ENCODE assay signal across 8 mouse cellular contexts in the genomic region with DNA sequence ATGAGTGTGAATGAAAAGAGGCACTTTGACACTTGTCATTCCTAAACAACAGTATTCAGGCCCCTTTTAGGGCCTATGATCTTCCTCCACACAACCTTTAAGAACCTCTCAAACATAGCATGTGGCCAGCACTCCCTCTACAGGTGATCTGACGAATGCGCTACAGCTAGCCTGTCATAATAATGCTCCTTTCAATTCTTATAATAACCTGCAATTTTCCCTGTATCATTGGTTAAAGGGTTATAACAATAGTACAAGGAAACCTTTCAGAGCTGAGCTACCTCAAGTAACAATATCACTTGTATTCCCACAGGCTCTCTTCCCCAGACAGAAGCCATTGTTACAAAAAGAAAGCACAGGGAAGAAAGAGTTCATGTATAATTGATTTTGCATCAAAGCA.
A peak's percentile ranks its signal among the peaks of the same experiment; 100 is the strongest.
DNase-seq lines count a peak whose midpoint lies in the region; TF ChIP-seq lines count a peak whose summit lies in the region.

No protein-coding gene starts in this region.

- peak; percentile 54 for TF ChIP-seq RAD21 in CH12.LX (IDR thresholded peaks at IDR 0.05; ENCODE audit: low read depth, low read length)

- H3K27me3 ChIP-seq in CH12.LX (replicated peaks): no peaks in the 10 kb centered on the region

- H3K4me3 ChIP-seq in layer of hippocampus, adult 2 months: no peak overlapping the region
- H3K4me3 ChIP-seq in CH12.LX (replicated peaks in 1 of 3; ENCODE audit: low read depth in 2 of 3, low read length in 2 of 3, poor library complexity in 1 of 3): no peak overlapping the region

- dilution Hi-C loops in CH12.LX (cut with MboI; ENCODE audit: extremely low pct_ligation_motif_present, extremely low pct_unique_long_range_greater_than_20kb, low sequenced_read_pairs): no loop called here

- no peak for TF ChIP-seq POLR2A in CH12.LX (IDR thresholded peaks at IDR 0.05; ENCODE audit: low read depth, low read length)

- DNase-seq in embryo, embryonic 10 days (ENCODE audit: low spot score): peak; percentile 7
- no peak for DNase-seq in embryo, embryonic 9.5 days (ENCODE audit: extremely low spot score)
- DNase-seq in layer of hippocampus, adult 2 months (ENCODE audit: low spot score in 2 of 2): no peak
- no peak for DNase-seq in layer of hippocampus, postnatal 25 days (ENCODE audit: extremely low spot score in 1 of 2, low spot score in 1 of 2)
- DNase-seq in CH12.LX (ENCODE audit: extremely low read depth): peak; percentile 33
- peak; percentile 2 for DNase-seq in c-Kit-positive CD71-negative TER-119-negative erythroid progenitor cells, embryonic 14.5 days (ENCODE audit: low read depth)
- DNase-seq in layer of hippocampus, adult 18-20 months (ENCODE audit: low spot score in 2 of 2): no peak
- DNase-seq in B cell, adult 2 months: no peak

- peak; percentile 74 for TF ChIP-seq CTCF in layer of hippocampus, adult 2 months (conservative IDR thresholded peaks at IDR 0.05)
- peak; percentile 46; a peak in 3 of 4 replicates for TF ChIP-seq CTCF in CH12.LX (conservative IDR thresholded peaks at IDR 0.05 in 1 of 2, IDR thresholded peaks at IDR 0.05 in 1 of 2; ENCODE audit: low read depth in 2 of 2, low read length in 2 of 2)

- no peak overlapping the region for H3K27ac ChIP-seq in layer of hippocampus, adult 2 months
- H3K27ac ChIP-seq in CH12.LX (ENCODE audit: insufficient read depth, low read depth): no peak overlapping the region

- H3K4me2 ChIP-seq in CH12.LX (ENCODE audit: insufficient read depth, low read depth, poor library complexity, severe bottlenecking): no peak overlapping the region

- TF ChIP-seq EP300 in CH12.LX (IDR thresholded peaks at IDR 0.05; ENCODE audit: low read length): no peak

- H3K9me3 ChIP-seq in CH12.LX (replicated peaks; ENCODE audit: low read length): no peaks in the 10 kb centered on the region

- no peaks in the 10 kb centered on the region for H3K4me1 ChIP-seq in CH12.LX (ENCODE audit: control insufficient read depth in 1 of 2, insufficient read depth in 2 of 2)

- in situ Hi-C loops in CH12.LX (cut with MboI; ENCODE audit: low pct_ligation_motif_present, low pct_unique_long_range_greater_than_20kb, low sequenced_read_pairs): loop anchor here (25.0 kb wide), 1 partner anchor 95 kb away; no protein-coding TSS in a partner anchor

- H3K79me2 ChIP-seq in CH12.LX (replicated peaks; ENCODE audit: control insufficient read depth, extremely low read depth, insufficient read depth, poor library complexity, severe bottlenecking): no peaks in the 10 kb centered on the region

- H3K9ac ChIP-seq in CH12.LX (ENCODE audit: insufficient read depth, low read depth): no peak overlapping the region

- no peaks in the 10 kb centered on the region for H3K36me3 ChIP-seq in CH12.LX (replicated peaks in 1 of 2; ENCODE audit: control insufficient read depth in 1 of 2, insufficient read depth in 1 of 2, low read length in 1 of 2)

TF ChIP-seq in CH12.LX, 34 proteins besides CTCF, POLR2A, EP300 and RAD21:
- no peak for TF ChIP-seq MAX (IDR thresholded peaks at IDR 0.05; ENCODE audit: low read length)
- TF ChIP-seq SMC3 (IDR thresholded peaks at IDR 0.05; ENCODE audit: low read depth, low read length): 0 out of 2 replicates have a peak, but pooled peaks have one; percentile 4

Comparison
In these comparisons a context has a peak if more than half of its experiments do, and no peak if none do; other contexts are left out.
1. DNase-seq: peak in embryo, embryonic 10 days (single experiment), CH12.LX (single experiment) and c-Kit-positive CD71-negative TER-119-negative erythroid progenitor cells, embryonic 14.5 days (single experiment); none in embryo, embryonic 9.5 days (single experiment), layer of hippocampus, adult 2 months (0 of 2), layer of hippocampus, postnatal 25 days (0 of 2), layer of hippocampus, adult 18-20 months (0 of 2) and B cell, adult 2 months (0 of 2).